Mouse (Mus musculus) cortical plate, adult 2 months (tissue): ENCODE results near the gene Nolc1.

Experiments
- CTCF ChIP-seq: fragments of 200-500 bp; IDR thresholded peaks from 2 replicates; pipeline ENCODE4 v1.5.1; 2011; ENCODE audit warnings: mild to moderate bottlenecking, control low read depth, low read length; ENCODE audit not compliant: insufficient read depth; ENCODE audit errors: extremely low read depth
- POLR2A ChIP-seq: fragments of 200-500 bp; IDR thresholded peaks from 2 replicates; pipeline ENCODE4 v1.6.1; 2011; ENCODE audit warnings: mild to moderate bottlenecking, low read length, control low read depth; ENCODE audit not compliant: insufficient read depth; ENCODE audit errors: extremely low read depth

- TF ChIP-seq CTCF (no peak), POLR2A (no peak)
These were observed 41.8 kb upstream of the Nolc1 start for GRCm38 (mm10) chr19:46033911-46034310.
